Mouse (Mus musculus) ES-E14 (cell line): ENCODE measurements around the gene E2f6. TPM values are rescaled to one million over a fixed set of nuclear protein-coding genes. Genes with fewer than 3 reads are reported as not detected.
A peak's percentile ranks its signal among the peaks of the same experiment; 100 is the strongest.

ENCODE experiments used
- DNase-seq: peaks from one replicate; pipeline ENCODE4 v3.0.0-alpha.2; 2013; ENCODE audit warnings: low read depth, low spot score
- H3K27ac ChIP-seq: 2 replicates; pipeline ENCODE4 v1.5.1; 2012; ENCODE audit warnings: low read depth, mild to moderate bottlenecking, low read length, moderate library complexity, mixed read lengths; ENCODE audit not compliant: poor library complexity, insufficient read depth, severe bottlenecking
- H3K36me3 ChIP-seq: 2 replicates; pipeline ENCODE4 v1.6.1; 2012; ENCODE audit warnings: mild to moderate bottlenecking, low read length, moderate library complexity, mixed read lengths; ENCODE audit not compliant: control insufficient read depth, poor library complexity, insufficient read depth, severe bottlenecking
- H3K4me1 ChIP-seq, 2 experiments: fragments of 150-350 bp in 1 of 2; sonication (generic) in 1 of 2; 2 replicates each; pipeline ENCODE4 v1.6.1; 2012; ENCODE audit warnings: low read length in 2 of 2, mild to moderate bottlenecking in 1 of 2, mixed read lengths in 1 of 2; ENCODE audit not compliant: control insufficient read depth in 2 of 2, insufficient read depth in 2 of 2, poor library complexity in 1 of 2
- H3K4me3 ChIP-seq, 2 experiments: fragments of 150-350 bp in 1 of 2; sonication (generic) in 1 of 2; 2 replicates each; pipeline ENCODE4 v1.5.1; 2012; ENCODE audit warnings: low read length in 2 of 2, low read depth in 1 of 2, mild to moderate bottlenecking in 1 of 2, mixed read lengths in 1 of 2; ENCODE audit not compliant: insufficient read depth in 1 of 2, poor library complexity in 1 of 2, severe bottlenecking in 1 of 2
- H3K9ac ChIP-seq: 2 replicates; pipeline ENCODE4 v1.6.1; 2012; ENCODE audit warnings: low read depth, mild to moderate bottlenecking, low read length, mixed read lengths; ENCODE audit not compliant: poor library complexity, insufficient read depth, severe bottlenecking
- H3K9me3 ChIP-seq: fragments of 150-350 bp; sonication (generic); 2 replicates; pipeline ENCODE4 v1.6.1; 2012; ENCODE audit warnings: low read depth, mild to moderate bottlenecking, low read length; ENCODE audit not compliant: control insufficient read depth, insufficient read depth
- CHD2 ChIP-seq: IDR thresholded peaks from 2 replicates; pipeline ENCODE4 v1.6.1; 2014; ENCODE audit warnings: mild to moderate bottlenecking, low read depth, low read length, inconsistent platforms
- HCFC1 ChIP-seq: IDR thresholded peaks from 2 replicates; pipeline ENCODE4 v1.6.1; 2012; ENCODE audit warnings: low read length, inconsistent platforms, borderline replicate concordance; ENCODE audit not compliant: insufficient read depth
- MAFK ChIP-seq: IDR thresholded peaks from 2 replicates; pipeline ENCODE4 v1.6.1; 2014; ENCODE audit warnings: mild to moderate bottlenecking, low read depth, low read length, inconsistent platforms; ENCODE audit not compliant: insufficient read depth
- ZC3H11A ChIP-seq: IDR thresholded peaks from 2 replicates; pipeline ENCODE4 v1.6.1; 2012; ENCODE audit warnings: low read depth, mild to moderate bottlenecking, inconsistent platforms, low read length, borderline replicate concordance
- ZNF384 ChIP-seq: IDR thresholded peaks from 2 replicates; pipeline ENCODE4 v1.6.1; 2012; ENCODE audit warnings: low read depth, low read length, inconsistent platforms
- in situ Hi-C, 2 experiments: fragments of 600-800 bp; cut with MboI; formaldehyde crosslinking; loops; one replicate each; pipeline ENCODE4 v1.15.1; 2025; ENCODE audit warnings: low sequenced_read_pairs in 2 of 2, inconsistent platforms in 1 of 2; ENCODE audit not compliant: unreplicated experiment in 2 of 2
- total RNA-seq: library from RNA; depleted of rRNA; stranded (reverse); fragments of 300-350 nt; gene quantifications from 2 replicates; pipeline ENCODE4 v1.2.3, GENCODE M21; 2012

E2f6 gene
- total RNA-seq, 1 experiment, result 12.0 TPM

GRCm38 (mm10) chr12:16836188-16836587 is 25.4 kb downstream of the E2f6 start:
- in situ Hi-C loops, result loop anchor here in 1 of 2 experiments (5.0 kb wide), 1 partner anchor 36 kb away; no protein-coding TSS in a partner anchor
- Histone ChIP-seq H3K4me1 (no peaks in the 10 kb centered on the region; a peak in 1 of 4 replicates), H3K27ac (no peak overlapping the region)

GRCm38 (mm10) chr12:16837766-16838165 is 27.0 kb downstream of the E2f6 start:
- Histone ChIP-seq H3K36me3 (no peaks in the 10 kb centered on the region), H3K9me3 (no peaks in the 10 kb centered on the region), H3K4me3 (no peak overlapping the region), H3K9ac (no peak overlapping the region), H3K27ac (no peak overlapping the region), H3K4me1 (no peaks in the 10 kb centered on the region; a peak in 1 of 4 replicates)
- TF ChIP-seq CHD2, result no peak
- TF ChIP-seq HCFC1, result no peak
- no peak for TF ChIP-seq ZNF384
- TF ChIP-seq ZC3H11A, result no peak
- no peak for TF ChIP-seq MAFK
- no peak for DNase-seq
- in situ Hi-C loops, result loop anchor here in 1 of 2 experiments (5.0 kb wide), 1 partner anchor 35 kb away; no protein-coding TSS in a partner anchor

More at GRCm38 (mm10) chr12:16836188-16836587, 25.4 kb downstream of the E2f6 start:
- TF ChIP-seq CHD2 (no peak), ZNF384 (no peak)
- no peaks in the 10 kb centered on the region for H3K9me3 ChIP-seq
- no peak overlapping the region for H3K4me3 ChIP-seq
- no peak for DNase-seq
- no peaks in the 10 kb centered on the region for H3K36me3 ChIP-seq
- H3K9ac ChIP-seq, result no peak overlapping the region

- Histone ChIP-seq H3K9ac (no peak overlapping the region), H3K27ac (no peak overlapping the region), H3K4me3 (no peak overlapping the region), H3K4me1 (no peaks in the 10 kb centered on the region; a peak in 1 of 4 replicates), H3K9me3 (no peaks in the 10 kb centered on the region), H3K36me3 (no peaks in the 10 kb centered on the region)
- in situ Hi-C loops, result no loop called here
- TF ChIP-seq CHD2, result no peak
- TF ChIP-seq HCFC1, result no peak
- 0 out of 2 replicates have a peak, but pooled peaks have one; percentile 46 for TF ChIP-seq MAFK
- TF ChIP-seq ZNF384, result no peak
- TF ChIP-seq ZC3H11A, result no peak
- no peak for DNase-seq
Measured at GRCm38 (mm10) chr12:16840842-16841782, 30.3 kb downstream of the E2f6 start.

GRCm38 (mm10) chr12:16844623-16845592 is 34.1 kb downstream of the E2f6 start:
- DNase-seq, result no peak
- Histone ChIP-seq H3K4me3 (no peak overlapping the region), H3K9ac (no peak overlapping the region), H3K9me3 (no peaks in the 10 kb centered on the region), H3K36me3 (no peaks in the 10 kb centered on the region), H3K4me1 (peaks cover 0 to 3% of the 10 kb centered on the region in 2 experiments; a peak in 2 of 4 replicates), H3K27ac (no peak overlapping the region)
- TF ChIP-seq ZC3H11A, result no peak
- TF ChIP-seq MAFK, result no peak
- TF ChIP-seq CHD2, result no peak
- in situ Hi-C loops, result no loop called here
